Mouse (Mus musculus) brain, embryonic 14.5 days (tissue): Measurements from ENCODE around the gene Kit.

ENCODE experiments used
- CTCF ChIP-seq: fragments of 200-500 bp; IDR thresholded peaks from 2 replicates; pipeline ENCODE4 v1.5.1; 2012; ENCODE audit warnings: inconsistent platforms, mild to moderate bottlenecking, moderate library complexity, borderline replicate concordance; ENCODE audit not compliant: insufficient read depth, insufficient read length; ENCODE audit errors: extremely low read depth
- POLR2A ChIP-seq: fragments of 200-500 bp; IDR thresholded peaks from 2 replicates; pipeline ENCODE4 v1.6.1; 2012; ENCODE audit warnings: mild to moderate bottlenecking, inconsistent platforms, borderline replicate concordance; ENCODE audit not compliant: poor library complexity, insufficient read depth, insufficient read length, severe bottlenecking; ENCODE audit errors: extremely low read depth

DNA sequence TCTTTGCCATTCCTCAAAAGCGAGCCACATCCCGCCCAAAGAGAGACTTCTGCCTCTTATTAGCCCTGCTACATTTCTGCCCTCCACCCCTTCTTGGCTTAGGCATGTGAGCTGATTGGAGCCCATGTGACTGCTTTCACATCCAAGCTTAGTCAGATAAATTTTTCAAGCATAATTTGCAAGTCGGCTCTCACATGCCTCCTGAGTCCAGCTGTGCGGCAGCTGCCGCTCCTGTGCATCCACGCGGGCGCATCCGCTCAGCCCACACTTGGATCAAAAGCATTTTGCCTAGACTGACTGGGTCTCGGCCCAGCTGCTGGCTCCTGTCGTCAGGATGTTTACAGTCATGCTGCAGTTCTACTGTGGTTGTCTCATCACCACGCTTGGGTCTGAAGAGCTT lies 126.9 kb downstream of the Kit start:
- TF ChIP-seq CTCF: no peak
- TF ChIP-seq POLR2A: no peak
